Mouse (Mus musculus) spleen, adult 2 months (tissue): ENCODE data around the gene Grin2c. TPM values are rescaled to one million over a fixed set of nuclear protein-coding genes. Genes with fewer than 3 reads are reported as not detected.

ENCODE experiments used
- DNase-seq, 2 experiments: peaks; one replicate each; pipeline versions ENCODE4 v3.0.0 to v3.0.0-alpha.2; 2012 to 2021; ENCODE audit warnings: low spot score in 2 of 2, low read depth in 1 of 2
- H3K27ac ChIP-seq: fragments of 200-500 bp; 2 replicates; pipeline ENCODE4 v1.5.1; 2012; ENCODE audit warnings: low read length, inconsistent platforms; ENCODE audit not compliant: insufficient read depth
- H3K27me3 ChIP-seq: fragments of 200-500 bp; 2 replicates; pipeline ENCODE4 v1.6.1; 2012; ENCODE audit warnings: mild to moderate bottlenecking, moderate library complexity, low read length, inconsistent platforms; ENCODE audit not compliant: control insufficient read depth, insufficient read depth
- H3K36me3 ChIP-seq: fragments of 200-500 bp; 2 replicates; pipeline ENCODE4 v1.6.1; 2012; ENCODE audit warnings: mild to moderate bottlenecking, low read length, inconsistent platforms; ENCODE audit not compliant: control insufficient read depth, insufficient read depth
- H3K4me1 ChIP-seq: fragments of 200-500 bp; 2 replicates; pipeline ENCODE4 v1.6.1; 2011; ENCODE audit warnings: inconsistent platforms; ENCODE audit not compliant: control insufficient read depth, insufficient read depth, insufficient read length
- H3K4me3 ChIP-seq: fragments of 200-500 bp; 2 replicates; pipeline ENCODE4 v1.5.1; 2011; ENCODE audit warnings: mild to moderate bottlenecking, inconsistent platforms; ENCODE audit not compliant: insufficient read depth, insufficient read length; ENCODE audit errors: extremely low read depth
- CTCF ChIP-seq: fragments of 200-500 bp; IDR thresholded peaks from 2 replicates; pipeline ENCODE4 v1.5.1; 2011; ENCODE audit warnings: mild to moderate bottlenecking, inconsistent platforms; ENCODE audit not compliant: insufficient read depth, insufficient read length, insufficient replicate concordance; ENCODE audit errors: extremely low read depth
- POLR2A ChIP-seq: fragments of 200-500 bp; IDR thresholded peaks from 2 replicates; pipeline ENCODE4 v1.6.1; 2011; ENCODE audit warnings: low read depth, low read length, inconsistent platforms
- WGBS: fragments of 180-500 bp; shearing (Covaris S2); methylation state at CpG from one replicate; pipeline ENCODE4 v1.1.7; 2018; 5-methylcytosine and 5-hydroxymethylcytosine counted together
- polyA plus RNA-seq: library from polyadenylated mRNA; depleted of rRNA; stranded (reverse); fragments of >200 nt; gene quantifications from 2 replicates; pipeline ENCODE4 v1.2.3, GENCODE M21; 2012

The Grin2c gene
- polyA plus RNA-seq, 1 experiment, result 13.7 TPM

DNA sequence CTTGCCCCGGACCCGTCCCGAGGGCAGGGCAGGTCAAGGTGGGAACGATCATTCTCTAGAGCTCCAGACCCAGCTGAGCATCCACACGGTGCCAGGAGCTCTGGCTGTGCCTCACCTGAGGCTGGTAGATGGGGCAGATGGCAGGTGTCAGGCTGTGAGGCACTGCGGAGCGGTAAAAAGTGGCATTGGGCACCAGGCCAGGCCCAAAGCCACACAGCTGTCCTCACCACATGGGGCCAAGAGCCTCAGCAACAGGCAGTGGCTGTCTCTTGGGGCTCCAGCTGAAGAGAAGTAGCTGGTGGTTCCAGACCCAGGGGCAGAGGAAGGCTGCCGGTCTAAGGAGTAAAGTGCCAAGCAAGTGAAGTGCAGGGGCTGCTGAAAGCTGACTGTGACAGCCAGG, 20.7 kb downstream of the Grin2c start:
- DNase-seq, result no peak
- 44% methylated on average over 8 of the region's 8 CpGs for WGBS
- H3K4me3 ChIP-seq, result no peak overlapping the region
- no peak overlapping the region for H3K27ac ChIP-seq
- TF ChIP-seq POLR2A (no peak), CTCF (no peak)
- H3K4me1 ChIP-seq, result peaks cover 12% of the 10 kb centered on the region
- peaks cover 13% of the 10 kb centered on the region; the same call in 1 of the 2 replicates for H3K36me3 ChIP-seq
- peaks cover 12% of the 10 kb centered on the region for H3K27me3 ChIP-seq

DNA sequence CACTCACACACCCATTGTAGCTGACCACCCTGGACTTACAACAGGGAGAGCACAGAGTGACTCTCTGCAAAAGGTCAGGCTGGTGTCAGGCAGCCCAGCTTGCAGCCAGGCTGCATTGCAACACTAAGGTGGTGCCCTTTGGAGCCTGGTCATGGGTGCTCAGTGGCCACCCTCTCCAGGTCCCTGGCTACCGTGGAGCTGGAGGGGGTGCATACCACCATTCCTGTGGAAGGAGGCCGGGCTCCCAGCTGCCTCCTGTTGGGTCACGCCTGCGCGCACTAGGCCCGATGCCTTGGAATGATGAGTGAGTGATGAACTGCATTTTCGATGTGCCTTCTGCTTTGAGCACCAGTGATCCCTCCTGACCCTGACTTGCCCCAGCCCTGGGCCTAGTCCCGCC, 22.2 kb downstream of the Grin2c start:
- DNase-seq, result no peak
- H3K36me3 ChIP-seq, result peaks cover 13% of the 10 kb centered on the region; the same call in 1 of the 2 replicates
- H3K4me1 ChIP-seq, result peaks cover 6% of the 10 kb centered on the region
- no peak overlapping the region for H3K4me3 ChIP-seq
- WGBS, result 94% methylated on average over 8 of the region's 8 CpGs
- peaks cover 4% of the 10 kb centered on the region for H3K27me3 ChIP-seq
- H3K27ac ChIP-seq, result no peak overlapping the region
- TF ChIP-seq CTCF, result no peak
- no peak for TF ChIP-seq POLR2A

GRCm38 (mm10) chr11:115243783-115244182, 23.3 kb downstream of the Grin2c start:
- Histone ChIP-seq H3K36me3 (peaks cover 13% of the 10 kb centered on the region; the same call in 1 of the 2 replicates), H3K27me3 (no peaks in the 10 kb centered on the region), H3K4me3 (no peak overlapping the region), H3K4me1 (peaks cover 3% of the 10 kb centered on the region; the same call in 1 of the 2 replicates), H3K27ac (no peak overlapping the region)
- TF ChIP-seq CTCF (no peak), POLR2A (no peak)
- 94% methylated on average over 12 of the region's 12 CpGs for WGBS
- DNase-seq, result no peak

DNA sequence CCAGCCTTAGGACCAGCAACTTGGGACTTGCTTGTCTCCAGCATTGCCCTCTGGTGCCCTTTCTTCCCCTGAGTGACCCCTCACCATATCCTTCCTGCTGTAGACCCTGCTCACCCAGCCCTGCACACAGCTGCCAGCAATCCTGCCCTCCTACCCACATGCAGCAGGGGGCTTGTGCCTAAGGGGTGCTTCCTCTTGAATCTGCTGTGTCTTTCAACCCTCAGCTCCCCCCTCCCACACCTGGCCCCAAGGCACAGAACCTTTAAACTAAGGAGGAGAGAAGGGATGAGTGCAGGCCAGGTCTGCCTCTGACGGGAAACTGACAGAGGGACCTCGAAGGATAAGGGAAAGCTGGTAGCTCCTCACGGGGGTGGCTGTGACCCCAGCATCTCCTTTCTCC, 24.3 kb downstream of the Grin2c start:
- no peak for TF ChIP-seq POLR2A
- WGBS, result 78% methylated on average over 3 of the region's 3 CpGs
- peaks cover 13% of the 10 kb centered on the region; the same call in 1 of the 2 replicates for H3K36me3 ChIP-seq
- H3K4me3 ChIP-seq, result no peak overlapping the region
- H3K4me1 ChIP-seq, result peaks cover 3% of the 10 kb centered on the region; the same call in 1 of the 2 replicates
- H3K27me3 ChIP-seq, result no peaks in the 10 kb centered on the region
- DNase-seq, result no peak
- no peak overlapping the region for H3K27ac ChIP-seq

GRCm38 (mm10) chr11:115241402-115241801, 25.6 kb downstream of the Grin2c start:
- 74% methylated on average over 11 of the region's 11 CpGs for whole genome bisulfite sequencing
- TF ChIP-seq POLR2A, result no peak
- no peak for TF ChIP-seq CTCF
- H3K36me3 ChIP-seq, result peaks cover 13% of the 10 kb centered on the region; the same call in 1 of the 2 replicates
- H3K4me3 ChIP-seq, result no peak overlapping the region
- no peak overlapping the region for H3K27ac ChIP-seq
- no peaks in the 10 kb centered on the region for H3K4me1 ChIP-seq
- DNase-seq, result no peak
- no peaks in the 10 kb centered on the region for H3K27me3 ChIP-seq

- Histone ChIP-seq H3K4me1 (peaks cover 14% of the 10 kb centered on the region; the same call in 1 of the 2 replicates), H3K27me3 (no peaks in the 10 kb centered on the region), H3K36me3 (peaks cover 2% of the 10 kb centered on the region), H3K27ac (no peak overlapping the region), H3K4me3 (no peak overlapping the region)
- 80% methylated on average over 5 of the region's 5 CpGs for WGBS
- TF ChIP-seq CTCF (no peak), POLR2A (no peak)
- no peak for DNase-seq
Measured at GRCm38 (mm10) chr11:115236570-115236969, 30.5 kb downstream of the Grin2c start.

DNA sequence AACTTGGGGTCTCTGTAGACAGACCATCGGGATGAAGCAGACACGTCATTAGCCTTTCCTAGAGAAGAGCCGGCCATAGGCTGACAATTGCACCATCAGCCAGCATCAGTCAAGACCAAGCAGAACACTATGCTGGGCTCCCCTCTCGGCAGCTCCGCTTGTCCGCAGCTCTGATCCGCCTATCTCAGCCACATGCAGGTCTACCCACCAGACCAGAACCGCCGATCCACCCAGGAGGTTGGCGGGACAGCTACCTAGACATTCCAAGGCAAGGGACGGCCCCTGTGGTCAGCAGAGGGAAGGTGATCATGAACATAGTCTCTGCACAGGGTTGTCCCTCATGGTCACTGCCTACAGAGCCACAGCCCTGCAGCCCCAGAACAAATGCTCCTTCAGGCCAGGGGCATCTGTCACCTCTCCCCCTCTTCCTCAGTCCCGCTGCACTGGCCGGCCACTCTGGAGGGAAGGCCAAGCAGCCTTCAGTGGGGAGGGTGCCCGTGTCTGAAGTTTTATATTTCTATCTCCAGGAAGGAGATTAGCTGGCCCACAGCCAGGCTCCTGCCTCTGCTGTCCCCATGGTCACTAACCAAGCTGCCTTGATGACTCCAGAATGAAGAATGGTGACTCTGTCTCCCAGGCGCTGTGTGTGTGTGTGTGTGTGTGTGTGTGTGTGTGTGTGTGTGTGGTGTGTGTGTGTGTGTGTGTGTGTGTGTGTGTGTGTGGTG, 32.6 kb downstream of the Grin2c start:
- no peak overlapping the region for H3K4me3 ChIP-seq
- peaks cover 22% of the 10 kb centered on the region; the same call in 1 of the 2 replicates for H3K4me1 ChIP-seq
- H3K27me3 ChIP-seq, result no peaks in the 10 kb centered on the region
- peaks cover 2% of the 10 kb centered on the region; the same call in 1 of the 2 replicates for H3K36me3 ChIP-seq
- DNase-seq, result no peak
- WGBS, result 91% methylated on average over 15 of the region's 15 CpGs
- TF ChIP-seq CTCF (no peak), POLR2A (no peak)
- no peak overlapping the region for H3K27ac ChIP-seq
